Mouse (Mus musculus) MN1 (cell line): Measurements from ENCODE around the gene Ell3.

ENCODE experiments used
- DNase-seq: peaks from one replicate; pipeline ENCODE4 v3.0.0-alpha.2; 2016; ENCODE audit warnings: low spot score

Gene Ell3

DNA sequence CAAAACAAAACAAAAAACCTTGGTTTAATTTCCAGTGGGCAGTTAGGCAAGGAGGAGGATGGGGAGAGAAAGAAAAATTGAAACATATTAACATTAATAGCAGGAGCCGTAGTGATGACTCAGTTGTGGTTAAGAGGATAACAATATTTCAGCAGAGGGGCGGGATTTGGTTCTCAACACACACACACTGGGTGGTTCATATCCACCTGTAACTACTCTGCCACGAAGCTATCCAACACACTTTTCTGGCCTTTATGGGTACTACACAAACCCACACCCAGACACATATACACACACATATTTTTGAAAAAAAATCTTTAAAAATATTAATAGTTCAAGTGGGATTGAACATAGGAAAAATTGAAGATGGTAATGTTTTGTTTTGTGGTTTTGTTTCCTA is 2.9 kb upstream of the Ell3 start:
- no peak for DNase-seq

DNA sequence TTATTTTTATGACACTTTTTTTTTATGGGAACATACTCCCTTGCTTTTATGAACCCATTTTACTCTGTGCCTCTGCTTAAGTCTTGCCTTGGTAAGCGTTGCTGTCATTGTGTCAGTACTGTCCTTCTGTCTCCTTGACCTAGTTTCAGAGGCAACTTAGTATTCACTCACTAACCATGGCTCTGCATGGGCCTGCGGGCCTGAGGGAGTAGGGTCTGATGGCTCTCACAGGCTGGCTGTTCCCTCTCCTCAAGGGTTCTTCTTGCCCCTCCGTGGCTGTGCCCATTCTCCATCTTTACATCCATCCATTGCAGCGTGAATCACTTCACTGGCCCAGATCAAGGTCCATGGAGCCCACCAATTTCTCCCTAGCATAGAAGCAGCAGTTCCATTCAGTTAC is 2.4 kb upstream of the Ell3 start:
- DNase-seq, result no peak

DNA sequence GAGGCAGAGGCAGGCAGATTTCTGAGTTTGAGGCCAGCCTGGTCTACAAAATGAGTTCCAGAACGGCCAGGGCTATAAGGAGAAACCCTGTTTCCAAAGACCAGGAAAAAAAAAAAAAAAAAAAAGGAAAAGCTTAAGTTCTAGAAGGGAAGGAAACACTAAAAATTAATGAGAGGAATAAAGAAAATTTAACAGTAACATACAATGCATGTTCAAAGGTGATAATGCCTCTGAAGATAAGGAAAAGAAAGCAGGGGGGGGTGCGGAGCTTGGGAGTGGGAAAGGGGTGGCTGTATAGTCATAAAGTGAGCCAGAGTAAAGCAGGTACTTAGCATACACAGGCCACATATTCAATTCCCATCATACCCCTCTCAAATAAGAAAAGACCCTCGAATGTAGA is 1.0 kb upstream of the Ell3 start:
- no peak for DNase-seq

DNA sequence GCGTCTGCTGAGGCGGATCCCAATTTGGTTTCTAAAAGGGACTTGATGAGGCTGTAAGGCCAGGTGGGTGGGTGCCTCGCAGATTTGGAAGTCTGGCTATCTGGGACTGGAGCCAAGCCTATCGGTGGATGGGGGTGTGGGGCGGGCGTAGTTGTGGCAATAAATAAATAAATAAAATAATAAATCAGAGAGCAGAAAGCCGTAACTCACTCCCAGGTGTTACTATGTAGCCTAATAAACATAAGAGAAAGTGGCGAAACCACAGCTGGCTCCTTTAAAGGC is 1.1 kb downstream of the Ell3 start:
- no peak for DNase-seq

DNA sequence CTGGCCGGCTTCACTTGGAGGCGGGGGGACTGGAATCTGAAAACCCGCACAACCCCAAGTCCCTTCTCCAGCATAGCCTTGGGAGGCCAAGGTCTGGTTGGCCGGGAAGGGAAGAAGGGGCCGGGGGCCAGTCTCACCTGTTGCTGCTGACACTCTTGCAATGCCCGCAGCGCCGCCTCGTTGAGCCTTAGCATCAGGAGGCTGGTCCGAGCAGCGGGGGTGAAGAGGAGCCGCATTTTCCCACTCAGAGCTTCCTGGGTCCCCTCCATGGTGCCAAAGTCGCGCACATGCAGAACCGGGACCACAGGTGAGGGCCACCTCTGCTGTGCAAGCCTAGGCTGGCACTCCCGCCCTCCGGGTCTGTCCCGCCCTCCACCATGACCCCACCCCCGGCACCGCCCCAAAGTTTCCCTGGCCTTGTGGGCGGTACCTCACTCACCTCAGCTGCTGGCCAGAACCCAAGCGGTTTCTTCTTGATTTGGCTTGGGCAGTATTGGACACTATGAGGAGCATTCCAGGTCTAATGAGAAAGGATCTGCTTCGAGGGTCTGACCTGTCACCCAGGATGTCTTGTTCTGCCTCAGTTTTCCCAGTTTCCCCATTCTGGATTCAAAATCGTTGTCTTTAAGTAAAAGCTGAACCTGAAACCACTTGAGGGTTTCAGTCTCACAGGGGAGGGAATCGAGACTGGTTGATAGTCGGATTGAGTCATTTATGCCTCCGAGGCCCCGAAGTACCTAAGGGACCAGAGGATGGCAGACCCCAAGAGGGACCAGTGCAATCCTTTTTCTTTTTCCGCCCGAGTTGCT is 1.6 kb downstream of the Ell3 start:
- DNase-seq, result no peak

DNA sequence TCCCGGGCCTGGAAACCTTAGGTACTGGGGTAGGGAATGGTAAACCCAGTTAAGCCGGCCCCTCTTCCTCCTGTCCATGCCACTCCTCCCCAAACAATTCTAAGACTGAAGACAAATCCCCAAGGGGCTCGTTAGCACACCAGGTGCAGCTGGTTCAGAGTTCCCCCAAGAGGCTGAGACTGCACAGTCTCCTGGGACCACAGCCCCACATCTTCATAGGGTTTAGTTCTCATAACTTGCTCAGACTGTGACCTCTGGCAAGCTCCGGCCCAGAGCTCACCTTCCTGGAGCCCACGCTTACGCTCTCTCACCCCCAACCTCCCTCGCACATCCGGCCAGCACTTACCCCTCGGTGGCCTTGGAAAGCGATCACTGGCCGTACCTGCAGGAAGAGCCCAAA is 2.3 kb downstream of the Ell3 start:
- DNase-seq, result no peak

DNA sequence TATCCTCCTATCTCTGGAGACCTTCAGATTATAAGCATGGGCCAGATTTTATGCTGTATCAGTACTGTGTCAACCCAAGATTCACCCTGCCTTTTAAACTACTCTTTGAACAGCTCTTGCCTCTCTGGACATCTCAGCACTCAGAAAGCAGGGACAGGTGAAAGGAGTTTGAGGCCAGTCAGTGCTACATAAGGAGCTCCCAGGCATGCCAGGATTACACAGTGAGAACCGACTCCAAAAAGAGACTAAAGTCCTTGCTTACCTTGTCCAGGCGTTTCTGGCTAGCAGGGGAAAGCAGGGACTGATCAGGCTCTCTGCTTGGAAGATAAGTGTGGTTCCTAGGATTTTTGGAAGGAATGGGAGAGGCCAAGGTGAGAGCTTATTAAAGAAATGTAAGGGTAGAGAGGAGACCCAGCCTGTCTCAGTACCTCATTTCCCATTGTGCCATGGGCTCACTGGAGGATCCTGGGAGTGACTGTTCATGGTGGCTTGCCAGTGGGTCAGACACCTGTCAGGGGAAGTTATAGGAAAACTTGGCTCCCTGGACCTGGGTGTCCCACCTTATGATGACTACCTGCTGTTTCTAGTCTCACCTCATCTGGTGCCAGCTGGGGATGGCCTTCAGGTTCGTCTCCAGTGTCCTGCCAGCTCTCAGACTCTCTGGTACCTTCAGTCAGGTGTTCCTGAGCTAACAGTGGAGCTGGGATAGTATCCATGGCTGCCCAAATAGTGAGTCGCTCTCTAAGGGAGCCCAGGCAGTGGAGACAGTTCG is 3.1 kb downstream of the Ell3 start:
- DNase-seq, result no peak

DNA sequence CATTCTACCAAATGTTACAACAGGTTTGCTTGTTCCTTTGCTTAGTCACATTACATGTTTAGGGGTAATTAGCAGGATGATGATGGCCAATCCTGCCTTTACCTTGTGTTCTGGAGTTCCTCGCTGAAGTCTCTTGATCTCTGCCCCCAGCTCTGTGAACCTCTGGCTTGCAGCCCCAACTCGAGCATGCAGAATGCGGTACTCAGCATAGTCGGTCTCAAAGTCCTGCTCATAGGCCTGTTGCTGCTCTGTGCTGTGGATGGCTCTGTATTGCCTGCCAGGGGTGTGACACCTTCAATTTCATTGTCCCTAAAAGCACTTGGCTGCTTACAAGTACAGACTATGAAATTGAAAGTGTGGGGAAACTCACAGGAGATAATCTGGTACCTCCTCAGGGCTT is 4.3 kb downstream of the Ell3 start:
- no peak for DNase-seq

DNA sequence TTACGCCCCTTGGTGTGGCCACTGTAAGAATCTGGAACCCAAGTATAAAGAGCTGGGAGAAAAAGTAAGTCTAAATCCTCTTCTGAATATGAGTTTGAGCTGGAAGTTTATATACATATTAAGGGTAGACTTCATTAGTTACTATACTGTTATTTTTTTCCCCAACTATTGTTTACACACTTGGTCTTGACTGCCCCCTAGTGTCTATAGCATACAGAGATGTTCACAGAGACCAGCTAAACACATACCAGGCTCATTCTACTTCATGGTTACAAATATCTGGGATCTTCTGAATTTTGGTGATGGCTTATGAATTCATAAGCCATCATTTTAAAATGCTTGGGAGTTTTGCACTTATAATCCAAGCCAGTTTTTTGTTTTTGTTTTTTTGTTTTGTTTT is 9.2 kb downstream of the Ell3 start:
- peak; percentile 48 for DNase-seq

DNA sequence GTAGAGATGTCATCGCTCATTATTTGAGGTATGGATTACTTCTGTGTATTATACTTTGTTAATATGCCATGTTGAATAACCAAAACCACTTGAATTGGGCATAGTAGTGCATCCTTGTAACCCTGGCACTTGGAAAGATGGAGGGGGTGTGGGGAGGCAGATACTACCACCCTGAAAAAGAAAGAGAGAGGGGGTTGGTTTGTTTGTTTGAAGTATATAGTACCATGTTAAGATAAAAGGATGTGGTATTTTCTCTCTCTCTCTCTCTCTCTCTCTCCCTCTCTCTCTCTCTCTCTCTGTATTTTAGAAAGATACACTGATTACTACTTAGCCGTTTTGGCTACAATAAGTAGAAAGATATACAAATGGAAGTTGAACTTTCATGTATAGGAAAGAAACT is 18.2 kb downstream of the Ell3 start:
- DNase-seq, result no peak

DNA sequence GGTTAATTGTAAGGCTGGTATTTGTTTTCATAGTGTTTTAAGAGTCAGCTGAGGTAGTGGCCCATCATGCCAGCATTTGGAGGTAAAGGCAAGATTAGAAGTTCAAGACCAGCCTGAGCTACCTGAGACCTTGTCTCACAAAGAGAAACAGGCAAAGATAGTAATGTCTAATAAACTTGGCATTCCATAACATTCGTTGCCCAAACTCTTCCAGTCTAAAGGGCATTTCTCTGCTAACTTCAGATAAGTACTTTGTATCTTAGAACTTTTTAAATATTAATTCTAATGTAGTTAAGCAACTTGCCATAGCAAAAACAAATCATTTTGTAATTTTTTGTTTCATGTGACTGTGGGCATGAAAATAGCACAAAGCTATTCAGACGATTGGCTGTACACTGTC is 20.9 kb downstream of the Ell3 start:
- no peak for DNase-seq

DNA sequence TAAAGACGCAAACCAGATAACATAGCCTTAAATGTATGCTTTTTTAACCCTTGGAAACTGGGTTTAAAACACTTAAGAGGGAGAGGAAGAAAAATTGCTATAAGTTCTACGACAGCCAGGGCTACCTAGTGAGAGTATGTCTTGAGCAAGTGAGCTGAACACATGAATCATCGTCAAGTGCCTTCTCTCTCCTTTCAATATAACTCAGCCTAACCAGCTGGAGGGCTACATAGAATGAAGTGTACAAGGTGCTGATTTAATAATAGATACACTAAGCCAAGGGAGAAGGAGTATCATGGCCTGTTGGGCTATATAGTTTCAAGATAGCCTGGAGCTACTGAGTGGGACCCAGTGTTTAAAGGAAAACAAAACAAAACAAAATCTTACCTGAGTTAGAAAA is 25.6 kb downstream of the Ell3 start:
- DNase-seq, result no peak

DNA sequence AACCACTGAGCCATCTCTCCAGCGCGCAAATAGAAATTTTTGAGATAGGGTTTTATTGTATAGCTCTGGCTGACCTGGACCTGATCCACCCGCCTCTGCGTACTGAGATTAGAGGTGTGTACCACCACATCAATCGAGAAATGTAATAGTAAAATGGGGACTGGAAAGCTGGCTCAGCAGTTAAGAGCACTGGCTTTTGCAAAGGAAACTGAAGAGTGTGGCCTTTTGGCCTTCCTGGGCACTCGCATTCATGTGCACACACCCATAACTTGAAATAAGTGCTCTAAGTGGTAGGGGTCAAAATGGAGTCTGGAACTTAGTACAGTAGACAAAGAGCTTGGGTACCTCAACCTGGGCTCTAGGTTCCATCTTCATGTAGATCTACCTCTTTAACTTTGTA is 27.7 kb downstream of the Ell3 start:
- DNase-seq, result no peak

DNA sequence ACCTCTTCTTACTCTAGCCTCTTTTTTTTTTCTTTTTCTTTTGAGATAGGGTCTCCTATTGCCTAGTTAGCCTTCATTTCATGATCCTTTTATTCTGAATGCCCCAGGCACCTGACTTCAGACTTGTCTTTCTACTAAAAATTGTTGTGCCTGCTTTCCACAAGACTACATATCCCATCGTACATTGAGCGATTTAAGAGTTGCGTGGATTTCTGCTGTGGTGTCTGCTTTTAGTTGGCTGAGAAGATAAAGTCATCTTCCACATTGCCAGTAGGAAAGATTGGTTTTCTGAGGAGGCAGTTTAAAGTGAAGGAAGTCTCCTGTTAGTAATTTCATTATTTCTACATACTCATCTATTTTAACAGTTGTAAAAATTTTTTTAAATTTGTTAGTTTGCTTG is 28.5 kb downstream of the Ell3 start:
- no peak for DNase-seq

DNA sequence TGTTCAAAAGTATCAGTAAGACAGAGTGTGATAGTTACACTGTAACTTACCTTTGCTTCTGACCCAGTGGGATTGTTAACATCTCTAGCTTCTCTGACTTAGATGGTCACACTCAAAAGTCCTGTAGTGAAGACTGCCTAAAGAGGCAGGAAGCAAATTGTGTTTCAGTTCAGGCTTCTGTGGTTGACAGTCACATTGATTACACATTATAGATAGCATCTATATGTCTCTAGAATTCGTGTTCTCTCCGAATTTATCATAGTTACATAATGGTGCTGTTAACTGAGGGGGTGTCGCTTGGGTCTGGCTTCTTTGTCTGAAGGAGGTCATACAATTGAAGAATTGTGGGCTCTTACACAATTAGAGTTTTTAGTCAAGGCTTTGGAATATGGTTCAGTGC is 29.0 kb downstream of the Ell3 start:
- no peak for DNase-seq

DNA sequence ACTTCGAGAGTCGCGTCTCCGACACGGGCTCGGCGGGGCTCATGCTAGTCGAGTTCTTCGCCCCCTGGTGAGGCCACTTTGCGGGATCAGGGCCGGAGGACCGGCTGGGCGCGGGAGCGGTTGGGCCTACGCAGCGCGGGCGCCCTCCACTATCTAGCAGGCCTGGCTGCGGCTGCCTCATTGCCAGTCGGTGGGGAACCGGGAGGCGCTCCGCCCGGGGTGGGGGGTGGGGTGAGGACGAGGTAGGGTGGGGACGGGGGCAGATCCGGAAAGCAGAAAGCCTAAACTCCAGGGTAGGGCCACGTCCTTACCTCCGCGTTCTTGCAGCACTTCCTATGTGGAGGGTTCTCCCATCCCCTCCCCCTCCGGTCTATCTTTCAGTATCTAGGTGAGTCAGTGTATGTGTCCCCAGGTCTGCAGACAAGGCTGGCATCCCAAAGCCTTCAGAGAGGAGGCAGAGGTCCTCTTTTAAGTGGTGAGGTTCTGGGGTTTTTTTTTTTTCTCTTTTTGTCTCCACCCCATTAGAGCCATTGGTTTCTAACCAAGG is 29.9 kb downstream of the Ell3 start:
- DNase-seq, result peak; percentile 57

DNA sequence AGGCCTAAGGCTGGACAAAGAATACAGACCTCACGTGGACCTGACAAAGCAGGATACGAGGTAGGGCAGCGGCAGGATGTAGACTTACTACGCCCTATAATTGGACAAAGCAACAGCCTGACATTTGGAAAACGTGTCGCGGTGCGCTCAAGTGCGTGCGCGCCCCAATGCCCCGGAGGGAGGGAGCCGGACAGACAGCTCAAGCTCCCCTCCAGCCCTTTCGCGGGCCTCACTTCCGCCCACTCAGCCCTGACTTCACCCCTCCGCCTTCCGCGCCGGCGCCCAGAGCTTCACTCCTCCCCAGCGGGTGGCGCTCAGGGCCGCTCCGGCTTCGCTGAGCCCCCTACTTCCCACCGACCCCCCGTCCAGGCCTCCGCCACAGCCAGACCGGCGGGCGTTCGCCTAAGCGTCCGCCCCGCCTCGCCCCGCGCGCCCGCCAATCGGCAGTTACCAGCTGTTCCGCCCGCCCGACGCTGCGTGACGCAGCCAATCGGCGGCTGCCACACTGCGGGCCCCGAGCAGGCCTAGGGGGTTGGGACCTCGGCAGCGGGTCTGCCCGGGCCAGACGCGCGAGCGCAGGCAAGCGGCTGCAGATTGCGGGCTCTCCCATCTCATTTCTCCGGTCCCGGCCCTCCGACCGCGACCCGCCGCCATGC is 30.6 kb downstream of the Ell3 start, which contains the start of the genes Pdia3 and Catsper2:
TSS of gene Pdia3 (plus strand) at position 389 of the 656 bp plus-strand sequence.
TSS of gene Catsper2 (minus strand) at position 406 of the 656 bp plus-strand sequence.
- peak; percentile 96 for DNase-seq

DNA sequence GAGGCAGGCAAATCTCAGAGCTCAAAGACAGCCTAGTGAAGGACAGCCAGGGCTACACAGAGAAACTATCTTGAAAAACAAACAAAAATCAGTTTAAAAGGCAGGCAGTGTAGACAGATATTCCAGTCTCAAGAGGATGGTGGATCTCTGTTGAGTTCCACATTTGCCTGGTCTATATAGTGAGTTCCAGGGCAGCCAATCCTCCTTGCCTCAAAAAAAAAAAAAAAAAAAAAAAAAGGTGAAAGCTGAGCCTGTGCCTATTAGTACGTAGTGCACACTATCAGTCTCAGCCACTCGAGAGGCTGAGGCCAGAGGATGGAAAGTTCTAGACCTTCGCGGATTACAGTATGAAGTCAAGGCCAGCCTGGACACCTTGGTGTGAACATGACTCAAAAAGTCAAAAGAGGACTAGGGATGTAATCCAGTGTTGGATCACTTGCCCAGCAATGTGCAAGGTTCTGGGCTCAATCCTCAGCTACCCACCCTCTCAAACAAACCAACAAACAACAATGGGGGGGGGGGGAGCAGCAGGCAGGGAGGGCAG is 31.2 kb downstream of the Ell3 start:
- DNase-seq, result peak; percentile 42

DNA sequence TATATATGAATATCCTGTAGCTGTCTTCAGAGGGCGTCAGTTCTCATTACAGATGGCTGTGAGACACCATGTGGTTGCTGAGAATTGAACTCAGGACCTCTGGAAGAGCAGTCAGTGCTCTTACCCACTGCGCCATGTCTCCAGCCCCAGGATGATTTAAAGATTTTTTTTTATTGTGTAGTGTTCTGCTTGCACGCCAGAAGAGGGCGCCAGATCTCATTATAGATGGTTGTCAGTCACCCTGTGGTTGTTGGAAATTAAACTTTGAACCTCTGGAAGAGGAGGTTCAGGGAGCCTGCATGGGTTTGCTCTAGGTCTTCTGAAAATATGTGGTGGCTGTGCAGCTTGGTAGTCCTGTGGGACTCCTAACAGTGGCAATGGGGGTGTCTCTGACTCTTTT is 35.9 kb downstream of the Ell3 start:
- peak; percentile 30 for DNase-seq

DNA sequence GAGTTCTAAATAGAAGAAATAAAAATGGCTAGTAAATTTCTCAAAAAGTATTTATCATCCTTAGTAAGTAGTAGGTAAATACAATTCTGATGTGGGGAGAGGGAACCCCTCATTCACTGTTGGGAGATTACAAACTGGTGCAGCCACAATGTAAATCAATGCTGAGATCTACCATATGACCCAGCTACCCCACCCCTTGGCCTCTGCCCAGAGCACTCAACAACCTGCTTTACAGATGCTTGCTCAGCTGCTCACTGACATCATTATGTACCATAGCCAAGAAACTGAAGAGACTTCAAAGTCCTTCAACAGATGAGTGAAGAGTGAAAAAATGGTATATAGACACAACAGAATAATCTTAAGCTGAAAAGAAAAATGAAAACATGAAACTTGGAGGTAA is 40.8 kb downstream of the Ell3 start:
- DNase-seq, result no peak

DNA sequence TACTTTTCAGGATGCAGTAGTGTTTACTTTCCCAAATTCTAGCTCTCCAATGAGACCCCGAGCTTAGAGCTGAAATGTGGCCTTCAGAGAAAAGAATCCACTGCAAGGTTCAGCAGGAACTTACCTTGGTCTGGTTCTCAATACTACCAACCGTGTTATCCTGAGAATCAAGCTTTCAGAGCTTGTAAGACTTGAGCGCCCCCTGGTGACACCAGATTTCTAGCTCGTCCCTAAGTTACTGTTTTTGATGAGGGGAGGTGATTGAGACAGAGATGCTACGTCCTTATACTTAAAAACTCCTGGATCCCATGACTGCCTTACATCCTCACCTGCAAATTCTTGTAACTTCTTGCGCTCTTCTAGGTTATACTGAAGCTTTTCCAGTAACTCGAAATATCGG is 47.5 kb downstream of the Ell3 start:
- DNase-seq, result peak; percentile 79
